Mouse (Mus musculus): ENCODE measurements around the gene Tcl1b2. TPM values are rescaled to one million over a fixed set of nuclear protein-coding genes. Genes with fewer than 3 reads are reported as not detected.

The Tcl1b2 gene
- not detected in 2 replicates for polyA plus RNA-seq (2012; rRNA removed)

GRCm38 (mm10) chr12:105145714-105146113, at the start of gene Tcl1b2:
TSS of gene Tcl1b2 (plus strand) at chr12:105146014.
- Histone ChIP-seq H3K4me3 (ENCODE audit: insufficient read depth, low read depth, low read length) (no peak within 1 kb of the TSS), H3K4me1 (ENCODE audit: control insufficient read depth, insufficient read depth, low read length) (no peaks in the 10 kb centered on the region), H3K27ac (ENCODE audit: insufficient read depth, low read depth, low read length) (no peak within 1 kb of the TSS), H3K36me3 (ENCODE audit: control insufficient read depth, insufficient read depth, low read length) (no peaks in the 10 kb centered on the region), H3K27me3 (replicated peaks; ENCODE audit: control insufficient read depth, insufficient read depth, low read length) (no peaks in the 10 kb centered on the region)
- TF ChIP-seq CTCF (conservative IDR thresholded peaks at IDR 0.05; ENCODE audit: insufficient read depth, insufficient read length, low read depth, low read length) (no peak), POLR2A (IDR thresholded peaks at IDR 0.05; ENCODE audit: low read depth, low read length) (no peak)
- WGBS = 63% methylated on average over 3 of the region's 3 CpGs
- DNase-seq = no peak

DNA sequence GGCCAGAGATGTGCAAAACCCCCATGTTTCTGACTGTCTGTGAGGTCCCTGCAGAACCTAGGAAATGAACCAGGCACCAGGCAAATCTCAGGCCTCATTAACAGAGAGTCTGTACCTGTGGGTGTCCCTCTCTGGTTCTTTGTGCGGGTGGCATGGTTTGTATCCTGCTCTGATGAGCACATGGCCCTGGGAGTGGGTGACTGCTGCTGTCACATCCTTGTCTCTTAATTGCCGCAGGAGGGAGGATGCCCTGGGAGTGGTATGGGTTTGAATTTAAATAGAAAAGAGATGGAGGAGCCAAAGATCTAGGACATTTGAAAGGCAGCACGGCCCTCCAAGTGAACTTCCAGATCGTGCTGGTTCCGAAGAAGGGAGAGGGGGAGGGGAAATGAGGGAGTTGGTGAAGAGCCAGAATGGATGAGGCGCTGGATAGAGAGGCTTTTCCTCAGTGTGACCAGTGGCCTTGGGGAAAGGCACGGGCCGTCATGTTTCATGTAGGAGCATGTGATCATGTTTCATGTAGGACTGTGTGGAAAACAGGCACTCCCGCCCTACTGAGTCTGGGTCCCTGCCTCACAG, 46.3 kb upstream of the Tcl1b2 start:
- no peaks in the 10 kb centered on the region for H3K27me3 ChIP-seq (replicated peaks; ENCODE audit: control insufficient read depth, insufficient read depth, low read length)
- WGBS = 39% methylated on average over 9 of the region's 9 CpGs
- no peaks in the 10 kb centered on the region for H3K36me3 ChIP-seq (ENCODE audit: control insufficient read depth, insufficient read depth, low read length)
- no peak overlapping the region for H3K27ac ChIP-seq (ENCODE audit: insufficient read depth, low read depth, low read length)
- no peaks in the 10 kb centered on the region for H3K4me1 ChIP-seq (ENCODE audit: control insufficient read depth, insufficient read depth, low read length)
- TF ChIP-seq CTCF (conservative IDR thresholded peaks at IDR 0.05; ENCODE audit: insufficient read depth, insufficient read length, low read depth, low read length) (no peak), POLR2A (IDR thresholded peaks at IDR 0.05; ENCODE audit: low read depth, low read length) (no peak)
- no peak overlapping the region for H3K4me3 ChIP-seq (ENCODE audit: insufficient read depth, low read depth, low read length)
- peak; percentile 13 for DNase-seq

- DNase-seq = no peak
- WGBS = 62% methylated on average over 8 of the region's 8 CpGs
- no peaks in the 10 kb centered on the region for H3K27me3 ChIP-seq (replicated peaks; ENCODE audit: control insufficient read depth, insufficient read depth, low read length)
- no peak overlapping the region for H3K27ac ChIP-seq (ENCODE audit: insufficient read depth, low read depth, low read length)
- TF ChIP-seq CTCF (conservative IDR thresholded peaks at IDR 0.05; ENCODE audit: insufficient read depth, insufficient read length, low read depth, low read length) = no peak
- no peak for TF ChIP-seq POLR2A (IDR thresholded peaks at IDR 0.05; ENCODE audit: low read depth, low read length)
- H3K4me3 ChIP-seq (ENCODE audit: insufficient read depth, low read depth, low read length) = no peak overlapping the region
- no peaks in the 10 kb centered on the region for H3K4me1 ChIP-seq (ENCODE audit: control insufficient read depth, insufficient read depth, low read length)
- no peaks in the 10 kb centered on the region for H3K36me3 ChIP-seq (ENCODE audit: control insufficient read depth, insufficient read depth, low read length)
Observed at GRCm38 (mm10) chr12:105102901-105103300, 42.9 kb upstream of the Tcl1b2 start.

DNA sequence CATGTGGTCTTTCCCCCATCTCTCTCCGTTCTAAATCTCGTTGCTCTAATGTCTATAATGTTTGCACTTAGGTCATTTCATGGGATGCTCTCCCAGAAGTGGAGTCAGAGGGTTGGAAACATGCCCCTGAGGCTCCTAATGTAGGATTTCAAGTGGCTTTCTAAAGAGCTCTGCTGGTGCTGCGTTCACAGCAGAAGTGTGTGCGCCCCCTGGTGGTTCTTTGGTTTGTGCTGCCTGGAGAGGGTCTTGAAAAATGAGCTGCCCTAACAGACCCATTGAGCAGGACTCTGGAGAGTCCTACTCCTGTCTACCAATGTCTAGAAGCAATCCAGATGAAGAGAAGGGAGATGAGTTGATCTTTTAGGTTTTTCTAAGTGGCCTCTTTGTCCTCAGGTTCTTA, 41.8 kb upstream of the Tcl1b2 start:
- Histone ChIP-seq H3K4me3 (ENCODE audit: insufficient read depth, low read depth, low read length) (no peak overlapping the region), H3K27ac (ENCODE audit: insufficient read depth, low read depth, low read length) (no peak overlapping the region), H3K4me1 (ENCODE audit: control insufficient read depth, insufficient read depth, low read length) (no peaks in the 10 kb centered on the region), H3K27me3 (replicated peaks; ENCODE audit: control insufficient read depth, insufficient read depth, low read length) (no peaks in the 10 kb centered on the region), H3K36me3 (ENCODE audit: control insufficient read depth, insufficient read depth, low read length) (no peaks in the 10 kb centered on the region)
- TF ChIP-seq CTCF (conservative IDR thresholded peaks at IDR 0.05; ENCODE audit: insufficient read depth, insufficient read length, low read depth, low read length) (peak; percentile 70), POLR2A (IDR thresholded peaks at IDR 0.05; ENCODE audit: low read depth, low read length) (no peak)
- WGBS = 5% methylated on average over 4 of the region's 4 CpGs
- DNase-seq = peak; percentile 65

GRCm38 (mm10) chr12:105105326-105105725, 40.5 kb upstream of the Tcl1b2 start:
- no peak for DNase-seq
- no peaks in the 10 kb centered on the region for H3K4me1 ChIP-seq (ENCODE audit: control insufficient read depth, insufficient read depth, low read length)
- no peak for TF ChIP-seq CTCF (conservative IDR thresholded peaks at IDR 0.05; ENCODE audit: insufficient read depth, insufficient read length, low read depth, low read length)
- TF ChIP-seq POLR2A (IDR thresholded peaks at IDR 0.05; ENCODE audit: low read depth, low read length) = no peak
- H3K4me3 ChIP-seq (ENCODE audit: insufficient read depth, low read depth, low read length) = no peak overlapping the region
- WGBS = 77% methylated on average over 5 of the region's 5 CpGs
- no peaks in the 10 kb centered on the region for H3K36me3 ChIP-seq (ENCODE audit: control insufficient read depth, insufficient read depth, low read length)
- H3K27ac ChIP-seq (ENCODE audit: insufficient read depth, low read depth, low read length) = no peak overlapping the region
- H3K27me3 ChIP-seq (replicated peaks; ENCODE audit: control insufficient read depth, insufficient read depth, low read length) = no peaks in the 10 kb centered on the region

GRCm38 (mm10) chr12:105108856-105109255, 37.0 kb upstream of the Tcl1b2 start:
- H3K27me3 ChIP-seq (replicated peaks; ENCODE audit: control insufficient read depth, insufficient read depth, low read length) = no peaks in the 10 kb centered on the region
- no peak overlapping the region for H3K27ac ChIP-seq (ENCODE audit: insufficient read depth, low read depth, low read length)
- no peaks in the 10 kb centered on the region for H3K36me3 ChIP-seq (ENCODE audit: control insufficient read depth, insufficient read depth, low read length)
- WGBS = 92% methylated on average over 4 of the region's 4 CpGs
- DNase-seq = no peak
- no peaks in the 10 kb centered on the region for H3K4me1 ChIP-seq (ENCODE audit: control insufficient read depth, insufficient read depth, low read length)
- TF ChIP-seq POLR2A (IDR thresholded peaks at IDR 0.05; ENCODE audit: low read depth, low read length) (no peak), CTCF (conservative IDR thresholded peaks at IDR 0.05; ENCODE audit: insufficient read depth, insufficient read length, low read depth, low read length) (no peak)
- no peak overlapping the region for H3K4me3 ChIP-seq (ENCODE audit: insufficient read depth, low read depth, low read length)

DNA sequence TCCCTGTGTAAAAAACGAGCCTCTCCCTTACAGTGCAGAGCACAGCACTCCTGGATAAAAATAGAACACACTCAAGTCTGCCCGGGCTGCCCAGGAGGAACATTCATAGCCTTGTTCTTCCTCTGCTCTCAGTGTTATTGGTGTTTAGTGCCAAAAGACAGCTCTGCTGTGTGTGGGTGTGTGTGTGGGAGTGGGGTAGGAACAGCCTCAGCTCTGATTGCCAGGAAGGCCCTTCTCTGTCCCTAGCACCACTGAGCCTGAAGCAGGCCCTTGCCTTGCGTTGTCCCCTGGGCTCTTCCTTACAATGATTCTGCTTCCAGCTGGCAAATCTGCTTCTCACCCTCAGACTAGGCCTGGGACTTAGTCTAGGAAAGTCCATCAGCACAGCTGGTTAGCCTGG, 36.4 kb upstream of the Tcl1b2 start:
- H3K27ac ChIP-seq (ENCODE audit: insufficient read depth, low read depth, low read length) = no peak overlapping the region
- 37% methylated on average over 3 of the region's 3 CpGs for WGBS
- no peaks in the 10 kb centered on the region for H3K4me1 ChIP-seq (ENCODE audit: control insufficient read depth, insufficient read depth, low read length)
- H3K36me3 ChIP-seq (ENCODE audit: control insufficient read depth, insufficient read depth, low read length) = no peaks in the 10 kb centered on the region
- no peak overlapping the region for H3K4me3 ChIP-seq (ENCODE audit: insufficient read depth, low read depth, low read length)
- H3K27me3 ChIP-seq (replicated peaks; ENCODE audit: control insufficient read depth, insufficient read depth, low read length) = no peaks in the 10 kb centered on the region
- no peak for TF ChIP-seq CTCF (conservative IDR thresholded peaks at IDR 0.05; ENCODE audit: insufficient read depth, insufficient read length, low read depth, low read length)
- no peak for TF ChIP-seq POLR2A (IDR thresholded peaks at IDR 0.05; ENCODE audit: low read depth, low read length)
- no peak for DNase-seq

Data from kidney, adult 2 months (tissue).